Mouse (Mus musculus) cortical plate, adult 2 months (tissue): ENCODE results near the gene Pomt1. TPM values are rescaled to one million over a fixed set of nuclear protein-coding genes. Genes with fewer than 3 reads are reported as not detected.
A peak's percentile ranks its signal among the peaks of the same experiment; 100 is the strongest.

Experiments
- H3K27ac ChIP-seq: fragments of 200-500 bp; 2 replicates; pipeline ENCODE4 v1.5.1; 2012; ENCODE audit warnings: low read length, control low read depth, inconsistent platforms; ENCODE audit not compliant: insufficient read depth
- H3K4me1 ChIP-seq: fragments of 200-500 bp; 2 replicates; pipeline ENCODE4 v1.6.1; 2011; ENCODE audit warnings: low read length; ENCODE audit not compliant: control insufficient read depth, insufficient read depth
- H3K4me3 ChIP-seq: fragments of 200-500 bp; 2 replicates; pipeline ENCODE4 v1.5.1; 2011; ENCODE audit warnings: mild to moderate bottlenecking, low read length, control low read depth; ENCODE audit not compliant: insufficient read depth
- CTCF ChIP-seq: fragments of 200-500 bp; IDR thresholded peaks from 2 replicates; pipeline ENCODE4 v1.5.1; 2011; ENCODE audit warnings: mild to moderate bottlenecking, control low read depth, low read length; ENCODE audit not compliant: insufficient read depth; ENCODE audit errors: extremely low read depth
- POLR2A ChIP-seq: fragments of 200-500 bp; IDR thresholded peaks from 2 replicates; pipeline ENCODE4 v1.6.1; 2011; ENCODE audit warnings: mild to moderate bottlenecking, low read length, control low read depth; ENCODE audit not compliant: insufficient read depth; ENCODE audit errors: extremely low read depth
- polyA plus RNA-seq: library from polyadenylated mRNA; depleted of rRNA; stranded (reverse); fragments of >200 nt; gene quantifications from 2 replicates; pipeline ENCODE4 v1.2.3, GENCODE M21; 2012

Gene Pomt1
- polyA plus RNA-seq, 1 experiment = 16.8 TPM

DNA sequence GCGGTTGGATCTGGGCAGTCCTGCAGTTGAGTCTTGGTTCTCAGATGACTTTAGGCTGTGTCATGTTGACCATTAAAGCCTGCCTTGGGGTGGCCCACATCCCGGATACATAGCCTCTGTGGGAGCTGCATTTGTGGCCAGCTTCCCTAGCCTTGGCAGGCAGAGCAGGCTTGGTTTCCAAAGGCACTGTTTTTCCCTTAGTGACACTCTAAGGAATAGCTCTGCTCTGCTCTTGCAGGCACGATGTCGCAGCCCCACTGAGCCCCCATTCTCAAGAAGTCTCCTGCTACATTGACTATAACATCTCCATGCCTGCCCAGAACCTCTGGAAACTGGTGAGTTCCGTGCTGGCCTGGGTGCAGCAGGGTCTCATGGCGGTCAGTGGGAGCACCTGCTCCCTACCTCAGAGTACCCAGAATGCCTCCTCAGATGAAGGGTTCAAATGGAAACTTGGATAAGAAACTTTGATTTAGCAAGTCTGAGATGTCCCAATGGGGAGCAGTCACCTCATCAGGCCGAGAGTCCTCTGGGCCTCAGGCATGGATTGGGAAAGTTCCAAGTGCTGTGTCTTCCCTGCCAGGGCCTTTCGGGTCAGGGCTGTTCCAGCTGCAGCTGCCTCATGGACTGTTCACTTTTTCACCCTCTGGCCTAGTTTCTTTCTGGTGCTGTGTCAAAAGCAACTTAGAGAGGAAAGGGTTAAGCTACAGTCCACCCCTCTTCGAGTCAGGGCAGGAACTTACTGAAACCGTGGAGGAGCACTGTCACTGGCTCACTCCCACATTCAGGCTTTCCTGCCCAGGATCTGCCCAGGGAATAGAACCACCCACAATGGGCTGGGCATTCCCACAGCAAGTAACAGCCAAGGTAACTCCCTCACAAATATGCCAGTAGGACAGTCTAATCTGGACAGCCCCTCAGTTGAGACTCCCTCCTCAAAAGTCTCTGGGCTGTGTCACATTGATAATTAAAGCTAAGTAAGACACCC lies 12.3 kb downstream of the Pomt1 start:
- H3K4me1 ChIP-seq = no peaks in the 10 kb centered on the region
- no peak overlapping the region for H3K27ac ChIP-seq
- TF ChIP-seq CTCF (no peak), POLR2A (no peak)
- no peak overlapping the region for H3K4me3 ChIP-seq

DNA sequence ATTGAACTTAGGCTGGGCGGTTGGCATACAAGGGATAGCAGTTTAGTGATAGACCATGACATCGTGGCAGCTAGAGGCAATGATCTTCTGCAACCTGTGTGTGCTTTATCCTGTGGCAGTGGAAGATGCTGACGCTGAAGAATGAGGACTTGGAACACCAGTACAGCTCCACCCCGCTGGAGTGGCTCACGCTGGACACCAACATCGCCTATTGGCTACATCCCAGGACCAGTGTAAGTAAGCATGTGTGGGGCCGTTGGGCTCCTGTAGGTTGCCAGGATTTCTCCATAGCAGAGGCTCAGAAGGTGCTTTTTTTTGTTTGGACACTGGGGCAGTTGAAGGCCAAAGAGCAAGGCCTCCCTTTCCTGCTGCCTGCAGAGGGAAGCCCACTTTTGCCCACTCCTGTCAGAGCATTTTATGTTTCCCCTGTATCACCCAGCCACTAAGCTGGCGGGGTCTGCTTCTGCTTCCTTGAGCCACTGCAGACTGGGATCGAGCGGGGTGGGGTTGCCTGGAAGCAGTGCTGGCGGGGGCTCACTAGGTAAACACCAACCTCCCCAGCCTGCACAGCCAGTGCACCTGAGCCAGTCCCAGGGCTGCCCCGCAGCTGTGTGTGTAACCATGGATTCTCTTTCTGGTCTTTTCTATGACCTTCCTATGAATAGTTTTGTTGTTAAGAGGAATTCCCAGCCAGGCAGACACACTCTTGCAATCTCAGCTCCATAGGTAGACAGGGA lies 15.6 kb downstream of the Pomt1 start:
- no peaks in the 10 kb centered on the region for H3K4me1 ChIP-seq
- no peak overlapping the region for H3K27ac ChIP-seq
- H3K4me3 ChIP-seq = no peak overlapping the region
- no peak for TF ChIP-seq CTCF

DNA sequence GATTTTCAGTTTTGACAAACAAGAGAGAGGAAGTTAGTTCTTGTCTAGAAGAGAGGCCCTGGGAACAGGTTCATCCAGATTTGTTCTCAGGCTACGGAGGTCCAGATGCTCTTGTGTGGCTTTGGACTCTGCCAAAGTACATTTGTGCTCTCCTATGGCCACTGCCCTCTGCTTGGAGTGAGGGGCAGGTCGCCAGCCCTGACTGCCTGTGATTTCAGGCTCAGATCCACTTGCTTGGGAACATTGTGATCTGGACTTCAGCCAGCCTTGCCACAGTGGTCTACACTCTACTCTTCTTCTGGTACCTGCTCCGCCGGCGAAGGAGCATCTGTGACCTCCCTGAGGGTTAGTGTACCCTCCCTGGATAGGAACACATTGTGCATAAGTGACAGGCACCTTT lies 16.3 kb downstream of the Pomt1 start:
- Histone ChIP-seq H3K27ac (no peak overlapping the region), H3K4me3 (no peak overlapping the region), H3K4me1 (no peaks in the 10 kb centered on the region)
- TF ChIP-seq CTCF (no peak), POLR2A (no peak)

DNA sequence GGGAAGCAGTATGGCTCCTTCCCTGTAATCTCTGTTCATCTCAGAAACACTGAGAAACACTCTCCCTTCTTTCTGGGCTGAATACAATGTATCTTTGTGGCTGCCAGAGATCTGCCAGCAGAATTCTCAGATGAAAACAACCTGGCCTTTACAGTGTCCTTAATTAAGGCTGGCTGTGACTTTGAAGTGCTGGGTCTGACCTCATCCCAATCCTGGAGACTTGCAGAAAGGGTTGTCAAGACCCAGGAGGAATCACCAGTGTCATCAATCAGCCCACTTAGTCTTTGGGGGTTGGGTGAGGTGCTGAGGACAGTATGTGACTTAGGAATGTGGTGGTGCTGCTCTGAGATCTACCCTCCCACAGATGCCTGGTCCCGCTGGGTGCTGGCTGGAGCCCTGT lies 17.0 kb downstream of the Pomt1 start:
- no peak overlapping the region for H3K27ac ChIP-seq
- no peak for TF ChIP-seq CTCF
- TF ChIP-seq POLR2A = no peak
- no peaks in the 10 kb centered on the region for H3K4me1 ChIP-seq
- H3K4me3 ChIP-seq = no peak overlapping the region

DNA sequence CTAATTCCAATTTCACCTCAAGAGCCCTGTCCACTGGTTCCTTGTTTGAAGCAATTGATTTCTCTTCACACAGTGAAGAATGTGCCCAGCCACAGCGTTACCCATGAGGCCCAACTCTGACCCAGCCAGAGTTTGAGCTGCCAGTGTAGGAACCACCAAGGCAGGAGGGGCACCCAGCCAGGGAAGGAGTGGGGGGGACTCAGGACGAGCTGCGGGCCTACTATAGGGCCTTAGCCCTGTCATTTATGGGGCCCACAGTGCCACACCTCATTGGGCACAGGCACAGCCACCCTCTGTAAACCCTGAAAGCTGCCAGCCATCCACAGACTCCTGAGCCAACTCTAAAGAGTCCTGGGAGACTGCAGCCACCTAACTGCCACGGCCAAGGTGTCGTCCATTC lies 18.2 kb downstream of the Pomt1 start:
- no peak for TF ChIP-seq CTCF
- no peaks in the 10 kb centered on the region; the same call in 1 of the 2 replicates for H3K4me1 ChIP-seq
- no peak overlapping the region for H3K27ac ChIP-seq
- H3K4me3 ChIP-seq = no peak overlapping the region

DNA sequence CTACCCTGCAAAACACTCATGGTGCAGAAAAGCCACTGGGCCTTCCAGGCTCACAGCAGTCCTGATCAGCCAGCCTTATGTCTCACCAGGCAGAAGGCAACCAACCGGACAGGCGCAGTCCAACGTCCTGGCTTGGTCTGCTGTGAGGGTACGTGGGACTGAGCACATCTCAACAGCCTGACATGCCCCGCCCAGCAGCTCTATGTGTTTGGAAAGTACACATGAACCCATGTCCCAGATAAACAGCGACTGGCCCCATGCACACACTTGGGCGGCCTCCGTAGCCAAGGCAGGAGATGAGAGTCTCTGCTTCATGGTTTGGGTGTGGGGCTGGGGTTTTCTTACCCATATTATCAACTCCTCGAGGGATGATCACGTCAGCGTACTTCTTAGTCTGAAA lies 19.9 kb downstream of the Pomt1 start:
- Histone ChIP-seq H3K4me1 (no peaks in the 10 kb centered on the region; the same call in 1 of the 2 replicates), H3K27ac (no peak overlapping the region), H3K4me3 (no peak overlapping the region)
- TF ChIP-seq POLR2A (no peak), CTCF (no peak)

DNA sequence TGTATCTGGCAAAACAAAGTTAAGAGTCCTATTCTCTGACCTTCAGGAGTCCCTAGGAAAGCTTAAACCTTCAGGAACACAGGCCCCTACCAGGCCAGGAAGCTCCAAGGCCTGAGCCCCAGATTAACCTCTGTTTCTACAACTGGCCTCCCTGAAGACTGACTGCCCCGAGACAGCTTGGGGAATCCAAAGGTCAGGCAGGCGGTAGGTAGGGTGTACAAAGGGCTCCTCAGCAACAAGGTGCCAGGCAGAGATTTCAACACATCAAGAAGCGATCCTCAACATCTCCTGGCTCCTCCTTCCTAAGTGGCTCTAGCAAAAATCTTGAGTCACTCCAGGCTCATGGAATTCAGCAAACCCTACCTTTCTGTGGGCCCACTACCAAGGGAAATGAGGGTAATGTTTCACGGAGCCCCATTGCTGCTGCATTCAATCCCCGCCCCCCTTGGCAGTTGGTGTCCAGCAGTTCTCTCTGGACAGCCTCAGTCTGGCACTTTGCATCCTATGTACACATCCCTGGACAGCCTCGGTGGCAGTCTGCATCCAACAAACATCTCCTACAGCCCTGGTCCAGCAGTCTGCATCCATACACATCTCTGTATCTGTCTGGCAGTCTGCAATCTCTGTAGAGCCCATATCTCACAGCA lies 22.6 kb downstream of the Pomt1 start:
- no peak for TF ChIP-seq CTCF
- TF ChIP-seq POLR2A = no peak
- H3K4me1 ChIP-seq = no peaks in the 10 kb centered on the region; the same call in 1 of the 2 replicates

DNA sequence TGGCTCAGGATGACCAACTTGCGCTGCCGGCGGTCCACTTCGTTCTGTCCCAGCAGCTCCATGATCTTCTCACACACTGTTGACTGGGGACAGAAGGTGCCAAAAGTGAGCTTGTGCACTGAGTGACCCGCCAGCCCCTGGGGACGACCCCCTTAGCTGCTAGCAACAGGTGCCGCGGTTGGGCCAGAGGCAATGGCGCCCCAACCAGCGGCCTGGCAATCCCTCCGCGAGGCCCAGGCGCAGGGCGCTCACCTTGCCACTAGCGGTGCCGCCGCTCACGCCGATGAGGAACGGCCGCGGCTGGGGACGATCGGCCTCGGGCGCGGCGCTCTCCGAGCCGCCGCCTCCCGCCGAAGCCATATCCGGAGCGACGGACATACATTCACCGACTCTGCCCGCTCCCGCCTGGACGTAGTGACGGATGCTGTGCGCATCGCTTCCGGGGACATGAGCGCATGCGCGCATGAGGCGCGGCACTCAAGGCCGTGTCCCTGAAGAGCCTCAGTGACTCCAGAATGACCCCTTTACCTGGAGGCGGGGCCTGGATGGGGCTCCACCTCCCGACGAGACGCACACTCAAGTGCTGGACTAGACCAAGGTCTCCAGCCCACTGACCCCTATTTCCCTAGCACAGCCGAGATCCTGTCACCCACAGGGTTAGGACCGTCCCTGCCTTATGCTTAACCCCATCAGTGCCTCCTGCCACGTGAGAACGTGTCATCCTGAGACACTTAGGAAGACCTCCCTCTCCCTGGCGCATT lies 23.4 kb downstream of the Pomt1 start, which contains the start of gene Uck1:
Gene Uck1, minus strand, starts transcription at position 503 of the 761 bp plus-strand sequence.
- TF ChIP-seq CTCF = no peak
- TF ChIP-seq POLR2A = peak; percentile 88
- H3K4me3 ChIP-seq = peak within 1 kb of the TSS; percentile 55
- no peaks in the 10 kb centered on the region; the same call in 1 of the 2 replicates for H3K4me1 ChIP-seq
- H3K27ac ChIP-seq = peak within 1 kb of the TSS; percentile 20; the same call in 1 of the 2 replicates

More for the DNA sequence above, 22.6 kb downstream of the Pomt1 start:
- peak overlapping the region; percentile 55 for H3K4me3 ChIP-seq
- H3K27ac ChIP-seq = no peak overlapping the region

DNA sequence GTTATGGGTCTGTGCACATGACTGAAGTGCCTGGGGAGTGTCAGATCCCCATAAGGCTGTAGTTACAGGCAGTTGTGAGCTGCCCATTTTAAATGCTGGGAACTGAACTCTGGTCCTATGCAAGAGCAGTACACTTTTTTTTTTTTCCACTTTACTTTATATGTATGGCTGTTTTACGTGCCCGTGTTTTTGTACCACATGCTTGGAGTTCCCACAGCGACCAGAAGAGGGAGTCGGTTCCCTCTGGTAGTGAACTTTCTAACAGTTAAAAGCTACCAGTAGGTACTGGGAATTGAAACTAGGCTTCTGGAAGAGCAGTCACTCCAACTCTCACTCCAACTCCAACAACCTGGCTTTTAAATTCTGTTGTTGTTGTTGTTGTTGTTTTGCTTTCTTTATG lies 24.2 kb downstream of the Pomt1 start:
- TF ChIP-seq POLR2A = no peak
- peak; percentile 29; the same call in 1 of the 2 replicates for TF ChIP-seq CTCF
- Histone ChIP-seq H3K4me1 (no peaks in the 10 kb centered on the region; the same call in 1 of the 2 replicates), H3K4me3 (no peak overlapping the region; the same call in 1 of the 2 replicates), H3K27ac (no peak overlapping the region)
